Mouse (Mus musculus): ENCODE measurements around the gene Mboat7.

DNA sequence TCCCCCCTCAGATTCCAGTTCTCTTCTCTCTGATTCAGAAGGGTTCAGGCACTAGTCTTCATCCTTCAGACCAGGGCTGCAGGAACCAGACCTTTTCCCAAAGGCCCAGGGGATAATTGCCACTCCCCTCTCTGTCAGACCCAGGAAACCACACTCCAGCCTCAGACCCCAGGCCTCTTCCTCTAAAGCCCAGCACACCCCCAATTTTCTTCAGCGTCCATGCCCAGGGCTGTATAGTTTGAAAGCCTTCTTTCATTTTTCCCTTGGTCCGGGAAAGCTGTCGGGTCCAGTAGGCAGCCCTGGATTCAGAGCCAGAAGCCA is 18.1 kb downstream of the Mboat7 start:
- TF ChIP-seq CTCF (IDR thresholded peaks at IDR 0.05; ENCODE audit: borderline replicate concordance, extremely low read depth, insufficient read depth, insufficient read length) (no peak), POLR2A (IDR thresholded peaks at IDR 0.05; ENCODE audit: borderline replicate concordance, extremely low read depth, insufficient read depth, insufficient read length, poor library complexity, severe bottlenecking) (no peak)

All from brain, embryonic 14.5 days (tissue).